Mouse (Mus musculus) thymus, postnatal 10 days (tissue): ENCODE data around the gene Rad54l.
A peak's percentile ranks its signal among the peaks of the same experiment; 100 is the strongest.

ENCODE experiments used
- DNase-seq, 2 experiments: peaks; one replicate each; pipeline ENCODE4 v3.0.0; 2021; ENCODE audit warnings: low spot score in 2 of 2

Gene Rad54l

DNA sequence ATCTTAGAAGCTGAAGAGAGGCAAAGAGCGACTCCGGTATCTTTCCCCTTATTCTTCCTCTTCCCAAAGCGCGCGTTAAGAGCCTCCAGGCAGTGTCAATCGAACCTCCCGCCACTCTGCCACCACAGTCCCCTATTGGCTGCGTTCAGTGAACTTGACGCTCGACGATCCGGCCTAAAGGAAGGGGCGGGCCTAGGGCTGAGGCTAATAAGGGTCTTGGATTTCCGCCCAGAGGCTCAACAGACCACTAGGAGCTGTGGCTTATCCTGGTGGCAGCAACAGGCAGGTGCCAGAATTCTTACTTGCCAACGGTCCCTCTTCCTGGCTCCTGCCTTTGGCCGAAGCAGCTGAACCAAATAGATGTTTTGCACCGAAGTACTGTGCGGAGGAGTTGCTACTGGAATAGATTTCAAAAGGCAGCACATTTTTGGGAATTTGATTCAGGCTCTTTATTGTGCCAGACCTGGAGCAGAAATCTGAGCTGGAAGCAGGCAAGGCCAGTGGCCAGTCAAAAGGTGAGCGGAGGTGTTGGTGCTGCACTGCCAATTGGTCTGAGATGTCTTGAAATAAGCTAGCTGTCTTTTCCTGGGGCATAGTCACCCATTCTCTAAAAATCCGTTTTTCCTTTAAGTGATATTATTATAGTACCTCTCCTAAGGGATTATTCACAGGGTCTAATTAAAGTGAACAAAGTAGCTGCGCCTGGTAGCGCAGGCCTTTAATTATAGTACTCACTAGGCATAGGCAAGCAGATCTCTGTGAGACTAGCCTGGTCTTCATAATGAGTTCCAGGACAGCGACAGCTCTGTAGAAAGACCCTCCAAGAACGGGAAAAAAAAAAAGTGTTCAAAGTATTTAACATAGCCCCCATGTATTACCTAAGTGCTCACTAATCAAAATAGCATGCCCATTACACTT is at the start of gene Rad54l, which contains the start of gene Pomgnt1:
Gene Rad54l (minus strand): TSS at position 89 of the 918 bp plus-strand sequence.
Gene Pomgnt1 (plus strand): TSS at position 239 of the 918 bp plus-strand sequence.
- DNase-seq, result peak; percentile 60 to 78

DNA sequence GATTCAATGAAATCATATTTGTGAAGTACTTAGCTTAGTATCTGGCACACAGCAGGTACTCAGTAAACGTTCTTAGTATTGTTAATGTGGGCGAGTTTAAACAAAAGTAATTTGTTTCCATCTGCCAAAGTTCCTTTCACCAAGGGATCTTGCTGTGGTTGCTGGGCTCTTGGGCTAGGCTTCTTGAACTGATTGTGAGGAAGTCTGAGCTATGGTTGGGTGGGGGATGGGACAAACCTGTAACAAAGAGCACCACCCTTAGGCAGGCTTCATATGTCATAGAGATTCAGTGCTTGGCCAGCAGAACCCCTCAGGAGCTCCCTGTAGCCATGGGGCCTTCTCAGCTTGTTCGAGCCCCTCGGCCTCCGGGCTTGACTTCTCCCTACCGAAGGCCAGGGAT is 49.6 kb upstream of the Rad54l start, which contains the start of the genes 1700042G07Rik and Gm49337:
Gene 1700042G07Rik (plus strand): TSS at position 301 of the 400 bp plus-strand sequence.
Gene Gm49337 (plus strand): TSS at position 313 of the 400 bp plus-strand sequence.
- no peak for DNase-seq

DNA sequence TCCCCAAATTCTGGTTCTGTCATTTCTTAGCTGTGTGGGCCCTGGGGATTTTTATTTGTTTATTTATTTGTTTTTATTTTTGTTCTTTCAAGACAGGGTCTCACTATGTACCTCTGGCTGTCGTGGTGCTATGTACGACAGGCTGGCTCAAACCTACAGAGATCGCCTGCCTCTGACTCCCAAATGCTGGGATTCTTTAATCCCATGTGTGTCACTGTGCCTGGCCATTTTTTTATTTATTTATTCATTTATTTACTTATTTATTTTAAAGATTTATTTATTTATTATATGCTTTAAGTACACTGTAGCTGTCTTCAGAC is 45.8 kb upstream of the Rad54l start:
- no peak for DNase-seq

DNA sequence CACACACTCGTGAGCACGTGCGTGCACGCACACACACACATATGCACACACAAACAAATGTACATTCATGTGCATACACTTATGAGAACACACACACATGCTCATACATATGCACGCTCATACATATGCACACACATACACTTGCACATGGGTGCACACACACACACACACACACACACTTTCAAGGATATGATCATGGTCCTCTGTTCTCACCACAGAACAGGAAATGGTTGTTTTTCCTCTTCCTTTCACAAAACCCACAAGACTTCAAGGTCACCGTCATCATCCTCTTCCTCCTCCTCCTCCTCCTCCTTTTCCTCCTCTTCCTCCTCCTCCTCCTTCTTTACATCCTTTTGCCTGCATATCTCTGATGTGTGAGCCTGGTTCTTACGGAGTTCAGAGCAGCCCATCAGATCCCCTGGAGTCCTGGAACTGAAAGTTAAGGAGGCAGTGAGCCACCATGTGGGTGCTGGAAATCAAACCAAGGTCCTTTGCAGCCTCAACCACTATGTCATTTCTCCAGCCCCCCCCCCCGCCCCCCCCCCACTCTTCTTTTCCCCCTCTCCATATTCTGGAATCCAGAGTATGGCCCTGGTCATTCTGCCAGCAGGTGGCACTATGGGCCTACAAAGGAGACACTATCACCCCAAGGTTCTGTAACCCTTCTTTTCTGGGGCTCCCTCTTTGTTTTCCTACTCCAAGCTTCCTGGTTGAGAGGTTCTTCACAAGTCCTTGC is 45.3 kb upstream of the Rad54l start:
- DNase-seq, result peak; percentile 55 to 75

DNA sequence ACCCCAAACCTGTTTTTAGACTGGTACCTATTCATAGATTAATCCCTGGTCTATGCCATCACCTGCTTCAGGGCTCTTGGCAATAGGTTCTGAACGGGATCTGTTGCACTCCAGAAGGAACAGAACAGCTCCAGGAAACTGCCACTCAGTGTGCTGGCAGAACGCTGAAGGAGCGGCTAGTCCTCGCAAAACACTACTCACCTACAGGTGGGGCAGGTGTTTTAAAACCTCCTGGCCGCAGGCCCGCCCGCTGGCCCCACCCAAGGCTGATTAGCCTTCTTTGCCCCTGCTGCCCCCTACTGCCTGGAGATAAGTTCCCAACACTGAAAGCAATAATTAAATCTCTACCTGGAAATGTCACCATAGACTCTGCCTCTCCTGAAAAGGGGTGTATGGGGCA is 43.9 kb upstream of the Rad54l start, which contains the start of gene Tspan1:
Gene Tspan1 (minus strand): TSS at position 198 of the 400 bp plus-strand sequence.
- no peak for DNase-seq

DNA sequence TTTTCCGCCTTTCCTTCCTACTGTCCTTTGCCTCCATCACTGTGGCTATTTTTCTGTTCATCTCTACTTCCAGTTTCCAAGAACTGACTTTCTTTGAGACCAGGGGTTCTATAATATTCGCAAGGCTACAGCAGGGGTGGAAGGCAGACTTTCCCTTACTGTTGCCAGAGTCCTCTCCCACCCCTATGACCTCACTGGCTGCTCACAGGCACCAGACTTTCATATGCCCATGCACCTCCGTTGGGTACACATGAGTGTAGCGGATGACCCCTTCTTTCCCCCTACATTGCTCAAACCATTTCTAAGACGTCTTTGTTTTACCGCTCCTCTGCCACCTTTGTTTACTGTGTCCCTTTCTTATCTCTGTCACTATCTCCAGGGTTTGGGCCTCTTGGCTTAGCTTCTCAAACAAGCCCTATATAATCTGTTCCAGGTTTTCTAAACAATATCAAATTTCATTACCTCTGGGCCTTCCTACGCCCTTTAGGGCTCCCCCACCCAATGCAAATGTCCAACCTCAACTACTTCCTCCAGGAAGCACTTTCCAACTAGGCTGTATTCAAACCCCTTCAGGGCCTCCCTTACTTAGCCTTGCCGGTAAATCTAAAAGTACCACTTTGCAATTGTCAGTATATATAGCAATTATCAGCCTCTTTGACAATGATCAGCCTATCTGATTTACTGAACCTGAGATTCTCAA is 42.4 kb upstream of the Rad54l start:
- no peak for DNase-seq

DNA sequence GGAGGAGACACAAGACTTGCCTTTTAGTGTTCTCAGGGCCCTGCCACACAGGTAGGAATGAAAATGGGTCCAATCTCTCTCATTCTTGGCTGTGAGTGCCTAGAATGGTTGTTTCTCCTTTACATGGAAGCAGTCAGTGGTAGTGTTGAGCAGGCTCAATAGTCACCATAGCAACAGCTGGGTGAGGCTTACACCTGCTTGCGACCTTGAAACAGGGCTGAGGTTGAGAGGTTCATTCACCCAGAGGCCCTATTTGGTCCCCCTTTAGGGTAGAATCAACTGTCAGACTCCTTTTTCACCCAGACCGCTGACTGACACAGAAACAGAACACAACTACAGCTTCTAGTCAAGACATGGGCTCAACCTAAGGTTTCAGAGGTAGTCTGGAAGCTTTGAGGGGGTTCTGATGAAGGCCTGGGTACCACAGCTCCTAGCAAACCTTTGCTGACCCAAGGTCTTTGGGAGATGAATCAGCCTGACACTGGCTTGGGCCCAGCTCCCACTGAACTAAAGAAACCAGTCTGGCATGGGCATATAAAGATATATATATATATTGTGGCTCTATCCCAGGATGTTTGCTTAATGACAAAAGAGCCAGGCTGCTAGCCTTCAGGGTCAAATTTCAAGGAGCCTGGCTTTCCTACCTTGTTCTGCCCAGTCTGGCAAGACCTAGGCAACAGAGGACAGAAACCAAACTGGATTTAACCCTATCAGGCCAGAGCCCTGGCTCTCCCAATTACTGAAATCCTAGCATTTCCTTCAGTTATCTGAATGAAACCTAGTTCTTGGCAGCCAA is 41.5 kb upstream of the Rad54l start:
- DNase-seq, result no peak

DNA sequence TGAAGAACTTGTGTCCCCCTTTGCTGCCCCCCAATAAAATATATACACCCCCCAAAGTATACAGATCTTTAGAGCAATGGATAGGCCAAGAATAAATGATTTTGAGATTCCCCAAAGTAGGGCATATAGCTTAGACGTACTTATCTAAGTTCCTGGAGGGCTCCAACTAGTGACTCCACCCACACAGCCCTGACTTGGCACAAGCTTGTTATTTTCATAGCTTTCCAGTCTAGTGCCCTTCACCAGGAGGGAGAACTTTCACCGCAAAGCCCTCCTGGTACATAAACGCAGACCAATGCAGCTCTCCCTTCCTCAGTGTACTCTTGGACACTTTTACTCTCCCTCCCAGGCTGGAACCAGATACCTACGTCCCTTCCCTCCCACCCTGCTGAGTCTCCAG is 38.7 kb upstream of the Rad54l start:
- no peak for DNase-seq

DNA sequence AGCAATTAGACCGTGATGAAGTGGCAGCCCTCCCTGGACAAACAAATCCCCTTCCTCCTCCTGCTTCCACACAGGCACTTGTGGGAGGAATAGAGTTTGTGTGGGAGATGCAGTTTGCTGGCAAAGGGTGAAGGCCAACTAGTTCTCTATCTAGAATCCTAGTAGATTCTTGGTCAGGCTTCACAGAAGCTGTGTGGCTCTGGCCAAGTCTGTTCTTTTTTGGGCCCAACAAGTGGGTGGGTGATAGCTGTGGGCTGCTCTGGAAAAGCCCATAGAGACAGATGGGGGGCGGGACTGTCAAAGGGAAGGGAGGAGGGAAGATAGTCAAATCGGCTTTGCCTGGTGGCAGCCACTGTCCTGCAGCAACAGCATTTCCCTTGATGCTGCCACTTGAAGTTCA is 37.3 kb upstream of the Rad54l start:
- no peak for DNase-seq

DNA sequence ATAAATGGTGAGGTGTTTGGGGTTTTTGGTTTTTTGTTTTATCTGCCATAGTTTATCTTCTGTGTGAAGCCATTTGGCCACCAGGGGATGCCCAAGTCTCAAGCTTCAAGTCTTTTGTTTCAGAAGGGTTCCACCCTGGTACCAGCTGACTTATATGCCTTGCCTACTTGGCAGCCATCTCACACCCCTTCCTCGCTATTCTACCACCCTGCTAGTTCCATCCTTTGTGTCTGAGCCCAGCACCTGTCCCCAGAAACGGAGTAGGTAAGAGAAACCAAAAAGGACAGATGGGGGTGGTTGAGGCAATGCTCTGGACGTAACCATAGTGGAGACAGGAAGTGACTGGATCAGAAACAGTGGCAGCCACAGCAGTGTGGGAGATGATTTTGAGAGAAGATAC is 36.4 kb upstream of the Rad54l start:
- DNase-seq, result peak; percentile 40 to 57

DNA sequence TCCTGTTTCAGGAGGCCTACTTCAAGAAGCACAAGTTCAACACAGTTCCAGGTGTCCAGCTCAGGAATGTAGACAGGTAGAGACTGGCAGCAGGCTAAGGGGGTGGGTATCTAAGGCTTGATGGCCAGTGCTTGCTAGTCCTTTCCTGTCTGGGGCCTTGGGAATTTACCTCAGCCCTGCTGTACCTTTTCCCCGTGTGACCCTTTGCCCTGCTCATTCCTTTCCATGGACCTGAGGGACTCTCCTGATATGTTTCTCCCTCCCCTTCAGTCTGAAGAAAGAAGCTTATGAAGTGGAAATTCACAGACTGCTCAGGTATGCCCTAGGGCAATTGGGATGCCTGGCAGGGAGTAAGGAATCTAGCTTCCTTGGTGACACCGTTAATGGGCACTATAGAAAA is 34.4 kb upstream of the Rad54l start:
- no peak for DNase-seq

DNA sequence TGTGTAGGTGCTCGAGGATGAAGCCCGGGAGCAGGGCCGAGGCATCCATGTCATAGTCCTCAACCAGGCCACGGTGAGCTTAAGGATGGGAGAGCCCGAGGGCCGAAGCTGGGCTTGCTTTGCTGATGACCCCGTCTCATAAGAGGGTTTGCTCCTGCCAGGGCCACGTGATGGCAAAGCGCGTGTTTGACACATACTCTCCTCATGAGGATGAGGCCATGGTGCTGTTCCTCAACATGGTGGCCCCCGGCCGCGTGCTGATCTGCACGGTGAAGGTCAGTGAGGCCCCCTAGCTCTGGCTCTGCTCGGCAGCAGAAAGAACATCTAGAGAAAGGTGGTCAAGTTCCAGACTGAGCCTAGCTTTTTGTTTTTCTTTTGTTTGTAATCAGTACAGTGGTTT is 29.2 kb upstream of the Rad54l start:
- no peak for DNase-seq

DNA sequence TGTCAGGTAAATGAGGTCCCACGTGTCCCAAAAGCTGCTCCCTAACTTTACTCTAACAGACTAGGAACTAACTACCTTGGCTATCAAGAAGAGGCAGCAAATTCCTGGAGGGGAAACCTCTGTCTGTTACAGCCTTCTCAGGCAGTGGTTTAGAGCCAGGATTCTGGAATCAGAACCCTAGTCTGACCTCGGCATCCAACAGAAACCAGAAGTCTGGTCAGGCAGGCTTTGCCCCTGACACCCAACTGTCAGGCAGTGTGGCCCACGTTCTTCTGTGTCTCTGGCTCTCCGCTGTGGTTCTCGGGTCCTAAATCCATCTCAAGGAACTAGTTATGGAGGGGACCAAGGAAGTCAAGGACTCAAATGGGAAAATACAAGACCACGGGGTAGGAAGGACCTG is 27.7 kb upstream of the Rad54l start, which contains the start of gene Lurap1:
Gene Lurap1 (minus strand): TSS at position 101 of the 400 bp plus-strand sequence.
- no peak for DNase-seq

DNA sequence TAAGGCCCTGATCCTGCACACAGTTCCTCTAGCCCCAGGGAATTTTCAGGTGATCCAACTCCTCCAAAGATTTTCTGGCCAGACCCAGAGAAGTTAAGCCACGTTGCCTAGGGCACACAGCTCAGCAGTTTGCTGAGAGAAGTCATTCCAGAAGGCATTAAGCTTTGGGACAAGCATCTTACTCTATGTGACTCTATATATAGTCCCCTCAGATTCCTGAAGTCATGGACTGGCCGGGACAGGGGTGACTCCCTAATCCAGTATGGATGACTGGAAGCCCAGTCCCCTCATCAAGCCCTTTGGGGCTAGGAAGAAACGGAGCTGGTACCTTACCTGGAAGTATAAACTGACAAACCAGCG is 27.4 kb upstream of the Rad54l start:
- no peak for DNase-seq

DNA sequence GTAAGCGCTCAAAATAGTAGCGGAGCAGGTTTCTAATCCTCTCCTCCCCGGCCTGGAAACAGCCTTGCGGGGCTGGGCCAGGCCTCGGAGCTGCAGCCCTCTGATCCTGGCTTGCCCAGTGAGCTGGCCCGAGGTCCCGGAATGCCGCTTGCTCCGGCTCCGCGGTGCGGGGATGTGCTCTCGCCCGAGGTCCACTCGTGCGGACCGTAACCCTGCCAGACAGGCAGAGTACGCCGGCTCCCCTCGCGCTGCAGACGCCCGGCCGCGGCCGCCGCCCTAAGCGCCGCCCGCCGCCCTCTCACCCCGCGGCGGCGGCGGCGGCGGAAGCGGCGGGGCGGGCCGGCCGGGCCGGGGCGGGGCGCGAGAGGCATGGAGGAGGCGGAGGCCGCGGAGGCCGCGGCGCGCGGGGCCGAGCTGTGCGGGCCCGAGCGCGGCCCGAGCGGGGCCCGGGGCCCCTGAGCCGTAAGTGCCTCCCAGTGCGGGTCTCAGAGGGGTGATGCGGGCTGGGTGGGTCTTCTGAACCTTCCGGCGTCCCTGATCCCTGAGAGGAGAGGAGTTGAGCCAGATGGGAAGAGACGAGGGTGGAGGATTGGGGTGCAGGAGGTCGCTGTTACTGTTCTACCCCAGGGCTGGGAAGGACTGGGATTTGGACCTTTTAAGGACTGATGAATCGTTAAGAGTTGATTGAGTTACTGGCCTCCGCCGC is 26.8 kb upstream of the Rad54l start:
- DNase-seq, result peak; percentile 37 to 74

DNA sequence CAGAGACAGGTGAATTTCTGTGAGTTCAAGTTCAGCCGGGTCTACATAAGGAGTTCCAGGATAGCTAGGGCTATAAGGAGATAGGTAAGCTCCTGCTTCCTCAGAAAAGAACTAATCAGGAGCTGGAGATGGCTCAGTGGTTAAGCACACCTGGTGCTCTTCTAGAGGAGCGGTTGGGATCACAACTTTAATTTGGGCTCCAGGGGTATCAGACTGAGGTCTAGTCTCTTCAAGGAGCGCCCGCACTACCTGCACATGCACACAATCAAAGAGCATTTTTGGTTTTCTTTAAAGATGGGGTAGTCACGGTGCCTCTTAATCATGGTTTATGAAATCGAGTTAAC is 26.3 kb upstream of the Rad54l start:
- DNase-seq, result no peak

DNA sequence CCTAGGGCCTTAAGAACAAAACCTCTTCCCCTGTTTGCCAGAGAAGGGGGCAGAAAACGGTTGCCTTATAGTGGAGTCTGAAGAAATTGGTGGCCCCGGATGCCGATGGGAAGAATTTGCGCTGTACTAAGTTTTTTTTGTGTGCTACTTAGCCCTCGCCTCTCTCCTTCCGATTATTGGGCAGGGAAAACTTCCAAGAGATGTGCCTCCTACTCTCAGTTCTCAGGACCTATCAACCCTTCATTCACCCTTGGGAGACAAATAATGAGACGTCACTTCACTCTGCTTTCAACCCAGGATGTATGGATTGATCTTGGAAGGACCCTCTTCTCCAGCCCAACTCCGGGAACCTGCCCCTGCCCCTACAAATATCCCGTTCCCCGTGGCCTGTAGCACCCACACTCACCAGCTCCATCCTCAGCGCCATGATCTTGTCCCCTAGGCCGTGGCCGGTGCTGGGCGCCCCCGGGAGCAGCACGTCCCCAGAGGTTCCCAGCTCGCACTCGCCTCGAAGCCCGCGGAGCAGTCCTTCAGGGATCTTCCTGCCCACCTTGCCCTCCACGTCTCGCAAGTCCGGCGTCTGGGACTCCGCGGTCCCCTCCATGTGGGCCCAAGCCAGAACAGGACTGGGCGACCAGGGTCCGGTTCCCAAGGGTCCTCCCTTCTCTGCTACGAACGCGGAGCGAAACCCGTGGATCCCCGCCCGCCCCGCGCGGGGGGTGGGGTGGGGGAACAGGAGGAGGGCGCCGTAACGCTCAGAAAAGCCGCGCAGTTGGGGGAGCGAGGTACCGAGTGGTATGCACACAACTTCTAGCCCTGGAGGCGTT is 20.6 kb upstream of the Rad54l start:
- DNase-seq, result peak; percentile 49 to 60

DNA sequence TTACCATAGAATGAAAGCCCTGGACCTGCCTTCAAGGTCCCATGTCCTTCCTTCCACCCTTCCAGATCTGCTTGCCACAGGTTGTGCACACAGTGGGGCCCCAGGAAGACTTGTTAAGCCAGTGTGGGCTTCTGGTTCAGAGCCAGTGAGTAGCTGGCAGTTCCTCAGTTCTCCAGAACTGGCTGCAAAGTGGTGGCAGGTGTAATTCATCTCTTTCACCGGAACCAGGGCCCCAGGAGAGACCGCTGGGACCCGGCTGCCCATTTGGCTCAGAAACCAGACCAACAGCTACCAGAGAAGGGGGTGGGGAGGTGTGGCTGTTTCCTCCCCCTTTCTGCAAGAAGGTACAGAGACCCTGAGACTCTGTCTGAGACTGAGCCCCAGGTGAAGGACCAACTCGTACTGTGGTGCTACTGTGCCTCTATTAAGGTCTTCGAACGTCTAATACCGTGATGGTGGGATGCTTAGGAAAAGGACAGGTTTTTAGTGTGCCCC is 19.9 kb upstream of the Rad54l start:
- DNase-seq, result no peak

DNA sequence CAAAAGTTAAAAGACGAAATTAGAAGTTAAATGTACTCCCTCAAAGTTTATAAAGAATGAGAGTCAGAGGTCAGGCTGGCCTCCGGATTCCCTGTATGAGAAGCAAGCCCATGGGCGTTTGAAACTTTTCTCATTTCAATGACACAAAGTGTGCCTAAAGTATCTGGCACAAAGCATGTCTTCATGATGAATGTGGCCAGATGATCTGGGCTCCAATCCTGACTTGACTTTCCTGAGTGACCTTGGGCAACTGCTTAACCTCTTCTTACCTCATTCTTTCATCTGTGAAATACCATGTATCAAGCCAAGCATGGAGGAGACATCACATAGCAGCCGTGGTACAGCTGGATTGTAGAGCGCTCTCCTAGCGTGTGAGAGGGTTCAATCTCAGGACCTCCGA is 18.8 kb upstream of the Rad54l start:
- no peak for DNase-seq

DNA sequence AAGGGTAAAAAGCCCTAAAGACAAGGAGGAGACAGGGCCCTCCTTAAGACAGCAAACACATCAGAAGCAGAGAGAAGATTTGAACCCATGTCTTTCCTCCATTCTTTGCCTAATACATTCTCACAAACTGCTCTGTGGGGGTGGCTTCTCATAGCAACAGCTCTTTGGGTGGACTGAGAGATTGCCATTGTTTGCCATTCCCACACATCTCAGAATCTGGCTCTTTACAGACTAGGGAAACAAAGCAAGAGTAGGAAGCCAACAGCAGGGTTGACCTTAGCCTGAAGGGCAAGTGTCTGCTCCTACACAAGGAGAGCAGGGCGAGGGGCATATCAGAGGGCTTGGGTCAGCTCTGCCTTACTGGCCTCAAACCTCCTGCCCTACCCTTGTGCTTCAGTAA is 18.2 kb upstream of the Rad54l start:
- no peak for DNase-seq
